Mouse (Mus musculus) MN1 (cell line): ENCODE results near the gene Tspan31.
A peak's percentile ranks its signal among the peaks of the same experiment; 100 is the strongest.

Source experiments
- DNase-seq: peaks from one replicate; pipeline ENCODE4 v3.0.0-alpha.2; 2016; ENCODE audit warnings: low spot score

The Tspan31 gene

GRCm38 (mm10) chr10:127070190-127071121 lies at the start of gene Tspan31:
Gene Tspan31, minus strand, starts transcription at chr10:127070264.
- peak; percentile 99 for DNase-seq

GRCm38 (mm10) chr10:127119229-127119628 lies 49.2 kb upstream of the Tspan31 start:
- no peak for DNase-seq

GRCm38 (mm10) chr10:127118470-127118869 lies 48.4 kb upstream of the Tspan31 start:
- DNase-seq: no peak

- no peak for DNase-seq
Observed at GRCm38 (mm10) chr10:127115068-127115467, 45.0 kb upstream of the Tspan31 start.

GRCm38 (mm10) chr10:127114408-127114807 lies 44.3 kb upstream of the Tspan31 start:
- DNase-seq: no peak

- no peak for DNase-seq
Observed at GRCm38 (mm10) chr10:127111001-127111887, 41.2 kb upstream of the Tspan31 start.

- DNase-seq: no peak
Observed at GRCm38 (mm10) chr10:127108262-127108583, 38.2 kb upstream of the Tspan31 start.

- DNase-seq: no peak
Observed at GRCm38 (mm10) chr10:127107563-127108261, 37.6 kb upstream of the Tspan31 start.

- no peak for DNase-seq
Observed at GRCm38 (mm10) chr10:127103631-127104030, 33.6 kb upstream of the Tspan31 start.

GRCm38 (mm10) chr10:127101151-127101550 lies 31.1 kb upstream of the Tspan31 start:
- DNase-seq: no peak

- no peak for DNase-seq
Observed at GRCm38 (mm10) chr10:127100414-127100813, 30.4 kb upstream of the Tspan31 start.

GRCm38 (mm10) chr10:127099868-127100267 lies 29.8 kb upstream of the Tspan31 start:
- DNase-seq: no peak

- no peak for DNase-seq
Observed at GRCm38 (mm10) chr10:127099191-127099590, 29.1 kb upstream of the Tspan31 start.

GRCm38 (mm10) chr10:127098514-127098913 lies 28.4 kb upstream of the Tspan31 start:
- DNase-seq: no peak

GRCm38 (mm10) chr10:127094382-127094802 lies 24.3 kb upstream of the Tspan31 start:
- peak; percentile 73 for DNase-seq

GRCm38 (mm10) chr10:127092742-127093141 lies 22.7 kb upstream of the Tspan31 start:
- no peak for DNase-seq

GRCm38 (mm10) chr10:127091507-127092396 lies 21.7 kb upstream of the Tspan31 start:
- peak; percentile 78 for DNase-seq

- peak; percentile 53 for DNase-seq
Observed at GRCm38 (mm10) chr10:127090560-127091411, 20.7 kb upstream of the Tspan31 start.

GRCm38 (mm10) chr10:127085633-127086032 lies 15.6 kb upstream of the Tspan31 start:
- no peak for DNase-seq

- DNase-seq: no peak
Observed at GRCm38 (mm10) chr10:127085052-127085451, 15.0 kb upstream of the Tspan31 start.
